Mouse (Mus musculus) kidney, embryonic 16.5 days (tissue): ENCODE data around the gene Fzr1. TPM values are rescaled to one million over a fixed set of nuclear protein-coding genes. Genes with fewer than 3 reads are reported as not detected.

Experiments
- ATAC-seq: fragments of 200-750 bp; cut with Nextera tagmentation; 2 replicates; pipeline ENCODE4 v1.8.0; 2017; ENCODE audit warnings: moderate TSS enrichment; ENCODE audit not compliant: low FRiP score, low TSS enrichment
- H3K27ac ChIP-seq: fragments of 300-500 bp; sonication (generic); 2 replicates; pipeline ENCODE4 v1.5.1; 2014; ENCODE audit warnings: low read length
- H3K27me3 ChIP-seq: fragments of 300-500 bp; sonication (generic); 2 replicates; pipeline ENCODE4 v1.6.1; 2014; ENCODE audit warnings: low read length, control low read depth, mixed read lengths; ENCODE audit not compliant: insufficient read depth
- H3K36me3 ChIP-seq: fragments of 300-500 bp; sonication (generic); 2 replicates; pipeline ENCODE4 v1.6.1; 2014; ENCODE audit warnings: low read length, control low read depth, mixed read lengths; ENCODE audit not compliant: insufficient read depth
- H3K4me1 ChIP-seq: fragments of 300-500 bp; sonication (generic); 2 replicates; pipeline ENCODE4 v1.6.1; 2014; ENCODE audit warnings: low read length, control low read depth, mixed read lengths; ENCODE audit not compliant: insufficient read depth
- H3K4me2 ChIP-seq: fragments of 300-500 bp; sonication (generic); replicated peaks from 2 replicates; pipeline ENCODE4 v1.6.1; 2014; ENCODE audit warnings: low read depth, low read length
- H3K4me3 ChIP-seq: fragments of 300-500 bp; sonication (generic); 2 replicates; pipeline ENCODE4 v1.5.1; 2014; ENCODE audit warnings: mild to moderate bottlenecking, low read length
- H3K9ac ChIP-seq: fragments of 300-500 bp; sonication (generic); replicated peaks from 2 replicates; pipeline ENCODE4 v1.6.1; 2014; ENCODE audit warnings: low read length
- H3K9me3 ChIP-seq: fragments of 300-500 bp; sonication (generic); 2 replicates; pipeline ENCODE4 v1.6.1; 2016; ENCODE audit warnings: low read length, control low read depth
- WGBS: fragments of 180-500 bp; shearing (Covaris S2); extraction: QIAGEN DNeasy Blood & Tissue Kit; methylation state at CpG from one replicate; pipeline ENCODE4 v1.1.7; 2014; 5-methylcytosine and 5-hydroxymethylcytosine counted together
- polyA plus RNA-seq: library from polyadenylated mRNA; unstranded; fragments of >200 nt; fragmentation: Nextera tagmentation; extraction: Ambion mirVana; gene quantifications from 2 replicates; pipeline ENCODE4 v1.2.1, GENCODE M21; 2015

Fzr1 gene
- polyA plus RNA-seq, 1 experiment from 2014 or later, result 111 TPM

DNA sequence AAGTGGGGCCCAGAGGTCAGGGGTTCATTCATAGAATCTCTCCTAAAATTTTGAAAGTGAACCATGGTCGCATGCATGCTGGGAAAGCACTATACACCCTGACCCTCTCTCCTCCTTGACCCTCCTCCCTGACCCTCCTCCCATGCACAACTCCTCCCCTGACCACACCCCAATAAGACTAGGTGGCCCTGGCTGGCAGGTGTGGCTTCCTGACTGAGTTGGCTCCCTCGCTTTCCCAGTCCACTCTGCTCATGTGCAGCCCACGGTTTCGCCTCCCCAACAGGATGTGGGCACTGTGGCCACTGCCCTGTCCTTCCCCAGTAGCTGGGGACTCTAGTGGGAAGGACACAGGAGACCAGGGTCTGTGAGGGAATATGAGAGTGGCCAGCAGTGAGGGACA is 32.0 kb upstream of the Fzr1 start:
- WGBS, result 60% methylated on average over 4 of the region's 4 CpGs
- H3K27me3 ChIP-seq, result no peaks in the 10 kb centered on the region
- H3K36me3 ChIP-seq, result peaks cover 30% of the 10 kb centered on the region; the same call in 1 of the 2 replicates
- peak overlapping the region; percentile 32; the same call in 1 of the 2 replicates for H3K9ac ChIP-seq
- no peak for ATAC-seq
- peak overlapping the region; percentile 31 for H3K4me2 ChIP-seq
- no peaks in the 10 kb centered on the region for H3K9me3 ChIP-seq
- peak overlapping the region; percentile 11; the same call in 1 of the 2 replicates for H3K4me3 ChIP-seq
- peak overlapping the region; percentile 85 for H3K27ac ChIP-seq
- H3K4me1 ChIP-seq, result peaks cover 88% of the 10 kb centered on the region

DNA sequence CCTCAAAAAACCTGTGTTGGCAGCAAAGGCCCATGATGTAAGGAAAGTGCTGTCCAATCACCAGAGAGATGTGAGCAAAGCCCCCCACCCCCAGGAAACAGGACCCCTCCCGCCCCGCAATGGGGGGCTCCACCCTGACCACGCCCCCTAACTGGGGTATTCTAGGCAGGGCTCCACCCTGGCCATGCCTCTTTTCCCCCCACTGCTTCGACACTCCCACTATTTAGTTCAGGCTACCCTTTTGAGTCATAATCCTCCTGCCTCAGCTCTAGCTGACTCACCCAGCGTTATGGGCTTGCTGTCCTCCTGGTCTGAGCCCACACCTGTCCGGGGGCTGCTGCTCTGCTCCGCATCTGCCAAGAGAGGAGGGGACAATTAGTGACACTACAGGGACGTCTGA is 31.0 kb upstream of the Fzr1 start:
- Histone ChIP-seq H3K9me3 (no peaks in the 10 kb centered on the region), H3K36me3 (peaks cover 36% of the 10 kb centered on the region; the same call in 1 of the 2 replicates), H3K4me3 (peak overlapping the region; percentile 15; the same call in 1 of the 2 replicates), H3K4me1 (peaks cover 82% of the 10 kb centered on the region), H3K27me3 (no peaks in the 10 kb centered on the region), H3K4me2 (peak overlapping the region; percentile 31), H3K27ac (peak overlapping the region; percentile 85), H3K9ac (peak overlapping the region; percentile 6)
- ATAC-seq, result no peak; the same call in 1 of the 2 replicates
- 23% methylated on average over 8 of the region's 8 CpGs for WGBS

DNA sequence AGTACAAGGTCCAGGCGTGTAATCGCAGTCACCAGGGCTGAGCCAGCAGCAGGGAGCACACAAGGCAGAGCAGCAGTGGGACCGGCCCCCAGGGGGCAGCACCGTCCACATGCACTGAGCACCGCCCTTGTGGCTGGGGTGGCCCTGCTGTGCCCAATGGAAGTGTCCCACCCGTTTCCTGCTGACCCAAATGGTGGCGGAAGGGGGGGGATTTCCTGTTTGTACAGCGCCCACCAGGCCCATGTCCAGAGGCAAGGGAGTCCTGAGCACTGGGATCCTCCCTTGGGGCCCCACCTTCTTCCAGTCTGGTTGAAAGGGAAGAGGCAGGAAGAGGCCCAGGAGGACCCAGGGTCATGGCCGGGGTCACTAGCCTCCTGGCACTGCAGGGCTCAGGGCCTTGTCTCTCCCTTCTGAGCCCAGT is 30.6 kb upstream of the Fzr1 start:
- no peak overlapping the region for H3K4me3 ChIP-seq
- H3K9me3 ChIP-seq, result no peaks in the 10 kb centered on the region
- H3K4me2 ChIP-seq, result peak overlapping the region; percentile 31
- peak overlapping the region; percentile 85 for H3K27ac ChIP-seq
- peak overlapping the region; percentile 6; the same call in 1 of the 2 replicates for H3K9ac ChIP-seq
- ATAC-seq, result peak; percentile 56
- no peaks in the 10 kb centered on the region for H3K27me3 ChIP-seq
- peaks cover 82% of the 10 kb centered on the region for H3K4me1 ChIP-seq
- H3K36me3 ChIP-seq, result peaks cover 37% of the 10 kb centered on the region; the same call in 1 of the 2 replicates
- WGBS, result 21% methylated on average over 9 of the region's 9 CpGs

DNA sequence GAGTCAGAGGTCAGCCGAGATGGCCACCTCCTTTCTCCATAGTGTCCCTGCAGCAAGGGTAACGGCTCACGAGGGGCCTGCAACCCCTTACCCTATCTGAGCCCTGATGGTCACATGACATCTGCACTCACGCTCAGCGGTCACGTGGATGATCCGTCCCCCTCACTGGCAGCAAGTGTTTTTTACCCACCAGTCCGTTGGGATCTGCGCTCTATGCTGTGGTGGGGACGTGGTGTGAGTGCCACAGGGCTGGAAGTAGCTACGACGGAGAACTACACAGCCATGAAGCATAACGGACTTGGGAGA is 30.1 kb upstream of the Fzr1 start:
- H3K9ac ChIP-seq, result peak overlapping the region; percentile 23; the same call in 1 of the 2 replicates
- H3K4me3 ChIP-seq, result no peak overlapping the region
- peak overlapping the region; percentile 85; the same call in 1 of the 2 replicates for H3K27ac ChIP-seq
- peaks cover 37% of the 10 kb centered on the region; the same call in 1 of the 2 replicates for H3K36me3 ChIP-seq
- WGBS, result 56% methylated on average over 13 of the region's 13 CpGs
- no peak for ATAC-seq
- H3K9me3 ChIP-seq, result no peaks in the 10 kb centered on the region
- peaks cover 80% of the 10 kb centered on the region for H3K4me1 ChIP-seq
- H3K4me2 ChIP-seq, result no peak overlapping the region
- H3K27me3 ChIP-seq, result no peaks in the 10 kb centered on the region

DNA sequence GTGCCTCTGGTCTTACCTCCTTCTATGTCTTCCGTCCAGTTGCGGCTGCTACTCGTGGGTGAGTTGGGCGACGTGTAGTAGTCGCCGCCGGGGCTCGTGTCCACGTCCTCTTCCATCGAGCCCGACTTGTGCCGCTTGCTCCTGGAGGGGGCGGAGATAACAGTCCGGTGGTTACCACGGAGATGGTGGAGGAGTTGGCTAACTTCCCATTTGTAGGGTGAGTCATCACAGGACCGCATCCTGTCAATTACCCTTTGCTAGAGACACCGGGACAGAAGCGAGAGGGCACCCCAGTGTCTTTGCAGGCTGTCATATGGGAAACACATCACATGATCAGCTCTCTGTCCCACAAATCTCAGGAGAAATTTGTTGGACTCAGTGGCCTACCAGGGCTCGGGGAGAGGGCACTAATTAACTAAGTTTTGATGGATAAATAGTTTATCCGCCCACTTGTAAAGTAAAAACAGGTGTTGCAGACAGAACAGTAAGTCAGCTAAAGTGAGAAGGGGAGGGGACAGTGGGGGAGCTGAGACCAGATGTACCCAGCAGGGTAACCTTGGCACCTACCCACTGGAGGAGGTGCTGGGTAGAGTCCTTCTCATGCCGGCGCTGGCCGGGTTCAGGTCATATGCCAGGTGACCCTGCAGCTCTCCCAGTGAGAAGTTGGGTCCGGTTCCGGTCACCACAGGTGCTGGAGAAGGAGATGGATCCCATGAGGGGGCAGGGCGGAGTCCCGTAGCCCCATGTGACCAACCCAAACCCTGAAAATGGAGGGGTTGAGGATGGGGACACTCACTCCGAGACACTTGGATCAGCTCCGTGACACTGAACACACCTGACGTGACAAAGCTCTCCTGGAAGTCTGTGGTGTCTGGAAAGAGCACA is 29.5 kb upstream of the Fzr1 start:
- WGBS, result 27% methylated on average over 31 of the region's 31 CpGs
- no peak for ATAC-seq

DNA sequence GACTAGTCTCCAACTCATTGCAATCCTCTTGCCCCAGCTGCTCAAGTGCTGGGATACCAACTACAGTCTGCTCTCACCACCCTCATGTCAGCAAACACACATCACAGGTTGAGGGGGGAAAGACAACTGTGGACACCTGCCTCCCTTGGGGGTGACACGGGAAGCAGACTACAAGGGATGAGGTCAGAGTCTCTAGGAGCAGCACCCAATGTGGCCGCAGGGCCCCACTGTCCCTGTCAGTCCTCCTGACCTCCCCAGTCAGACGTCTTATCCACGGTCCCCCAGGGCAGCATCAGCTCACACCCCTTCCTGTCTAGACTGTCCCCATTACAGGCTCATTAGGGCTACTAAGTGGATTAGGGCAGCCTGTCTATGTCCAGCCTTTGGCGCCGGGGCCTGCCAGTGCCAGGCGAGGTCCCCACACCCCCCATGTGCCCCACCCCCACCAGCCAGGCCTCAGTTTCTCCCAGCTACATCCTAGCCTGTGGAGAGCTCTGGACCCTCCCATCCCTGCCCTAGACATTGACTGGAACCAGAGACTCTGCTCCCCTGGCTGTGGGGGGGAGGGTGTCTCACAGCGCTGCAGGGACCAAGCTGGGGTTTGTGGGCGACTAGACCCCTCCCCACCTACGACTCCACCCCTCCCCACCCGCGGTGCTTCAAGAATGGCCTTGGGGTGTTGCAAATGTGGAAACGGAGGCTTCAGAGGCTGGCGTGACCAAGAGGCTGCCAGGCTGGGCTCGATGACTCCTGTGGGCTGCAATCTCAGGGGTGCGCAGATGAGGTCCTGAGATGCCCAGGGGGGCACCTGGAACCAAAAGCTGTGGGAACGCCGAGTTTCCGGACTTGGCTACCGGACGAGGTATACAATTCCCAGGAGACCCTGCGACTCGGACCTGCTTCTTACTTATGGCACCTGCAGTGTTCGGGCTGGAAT is 28.5 kb upstream of the Fzr1 start:
- Histone ChIP-seq H3K4me2 (peak overlapping the region; percentile 37), H3K9me3 (no peaks in the 10 kb centered on the region), H3K4me1 (peaks cover 80% of the 10 kb centered on the region), H3K4me3 (peak overlapping the region; percentile 22), H3K27me3 (no peaks in the 10 kb centered on the region), H3K9ac (peak overlapping the region; percentile 29; the same call in 1 of the 2 replicates), H3K36me3 (peaks cover 31% of the 10 kb centered on the region; the same call in 1 of the 2 replicates), H3K27ac (no peak overlapping the region)
- ATAC-seq, result no peak
- WGBS, result 46% methylated on average over 24 of the region's 24 CpGs

More for the DNA sequence above, 29.5 kb upstream of the Fzr1 start:
- H3K4me1 ChIP-seq, result peaks cover 80% of the 10 kb centered on the region
- peak overlapping the region; percentile 29; the same call in 1 of the 2 replicates for H3K9ac ChIP-seq
- peak overlapping the region; percentile 61 for H3K27ac ChIP-seq
- peak overlapping the region; percentile 22 for H3K4me3 ChIP-seq
- H3K27me3 ChIP-seq, result no peaks in the 10 kb centered on the region
- H3K36me3 ChIP-seq, result peaks cover 35% of the 10 kb centered on the region; the same call in 1 of the 2 replicates
- H3K4me2 ChIP-seq, result peak overlapping the region; percentile 37
- no peaks in the 10 kb centered on the region for H3K9me3 ChIP-seq

DNA sequence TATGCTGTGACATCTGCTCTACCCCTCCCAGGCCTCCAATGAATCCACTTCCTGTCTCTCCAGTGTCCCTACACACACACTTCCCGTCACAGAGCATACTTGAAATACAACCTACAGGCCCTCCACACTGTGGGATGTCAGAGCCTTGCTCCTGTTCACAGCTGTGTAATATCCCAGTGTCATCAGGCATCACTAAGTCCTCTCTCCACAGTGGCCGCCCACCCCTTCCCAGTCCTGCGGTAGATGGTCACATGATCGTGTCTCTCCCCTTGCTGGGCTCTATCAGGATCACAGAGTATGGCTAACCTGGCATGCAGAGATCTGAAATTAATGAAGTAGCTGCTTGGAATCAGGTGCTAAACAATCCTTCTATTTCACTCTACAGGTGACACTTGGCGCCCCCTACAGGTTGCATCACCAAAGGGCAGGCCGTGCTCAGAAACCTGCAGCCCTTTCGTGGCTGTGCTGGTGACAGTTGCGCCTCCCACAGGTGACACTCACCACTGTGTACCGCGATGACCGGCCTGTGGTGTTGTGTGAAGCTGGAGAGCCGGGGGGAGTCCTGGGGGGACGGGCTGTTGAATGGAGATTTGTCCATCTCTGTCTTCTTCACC is 27.4 kb upstream of the Fzr1 start:
- 52% methylated on average over 13 of the region's 13 CpGs for WGBS
- peak overlapping the region; percentile 4; the same call in 1 of the 2 replicates for H3K27ac ChIP-seq
- peaks cover 79% of the 10 kb centered on the region for H3K4me1 ChIP-seq
- no peak overlapping the region for H3K4me3 ChIP-seq
- no peak for ATAC-seq
- no peak overlapping the region for H3K4me2 ChIP-seq
- H3K9ac ChIP-seq, result no peak overlapping the region
- no peaks in the 10 kb centered on the region for H3K9me3 ChIP-seq
- H3K27me3 ChIP-seq, result no peaks in the 10 kb centered on the region
- H3K36me3 ChIP-seq, result peaks cover 33% of the 10 kb centered on the region; the same call in 1 of the 2 replicates

DNA sequence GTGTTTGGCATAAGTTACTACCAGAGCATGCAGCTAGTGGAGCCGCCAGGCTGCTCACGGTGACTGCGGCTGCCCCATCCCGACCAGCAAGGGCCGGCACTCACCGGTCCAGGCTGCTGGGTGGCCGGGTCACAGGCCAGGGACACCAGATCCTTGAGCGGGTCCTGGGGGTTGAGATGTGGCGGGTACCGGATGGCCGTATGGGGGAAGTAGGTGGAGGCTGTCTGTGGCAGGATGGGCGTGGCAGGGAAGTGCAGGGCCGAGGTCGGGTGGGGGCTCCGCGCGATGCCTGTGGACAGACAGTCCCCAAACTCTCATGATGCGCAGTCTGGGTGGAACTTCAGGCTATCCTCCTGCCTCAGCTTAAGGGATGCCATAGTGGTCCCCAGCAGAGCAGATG is 26.4 kb upstream of the Fzr1 start:
- Histone ChIP-seq H3K4me3 (no peak overlapping the region), H3K27me3 (no peaks in the 10 kb centered on the region), H3K36me3 (peaks cover 42% of the 10 kb centered on the region; the same call in 1 of the 2 replicates), H3K9ac (0 out of 2 replicates have a peak overlapping the region, but pooled peaks have one; percentile 39), H3K9me3 (no peaks in the 10 kb centered on the region), H3K4me1 (peaks cover 73% of the 10 kb centered on the region), H3K27ac (peak overlapping the region; percentile 28; the same call in 1 of the 2 replicates), H3K4me2 (no peak overlapping the region)
- ATAC-seq, result no peak
- WGBS, result 44% methylated on average over 18 of the region's 18 CpGs

DNA sequence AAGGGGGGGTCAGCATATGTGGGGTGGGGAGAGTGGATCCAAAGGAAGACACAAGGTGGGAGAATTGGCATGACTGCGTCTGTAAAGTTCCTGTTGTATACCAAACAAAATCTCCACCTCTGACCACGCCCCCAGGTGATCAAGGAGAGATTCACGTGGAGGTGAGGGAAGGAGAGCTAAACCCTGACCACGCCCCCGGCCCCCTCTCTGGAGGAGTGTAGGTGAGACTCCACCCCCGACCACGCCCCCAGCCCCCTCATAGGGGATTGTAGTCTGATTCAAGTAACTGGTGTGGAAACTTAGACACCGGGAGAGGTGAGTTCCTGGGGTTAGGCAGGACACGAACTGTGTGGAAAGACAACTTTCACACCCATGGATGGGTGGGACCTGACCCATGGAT is 25.8 kb upstream of the Fzr1 start:
- Histone ChIP-seq H3K36me3 (peaks cover 48% of the 10 kb centered on the region; the same call in 1 of the 2 replicates), H3K4me2 (no peak overlapping the region), H3K27ac (no peak overlapping the region; the same call in 1 of the 2 replicates), H3K4me1 (peaks cover 66% of the 10 kb centered on the region), H3K4me3 (no peak overlapping the region), H3K9me3 (no peaks in the 10 kb centered on the region), H3K9ac (no peak overlapping the region), H3K27me3 (no peaks in the 10 kb centered on the region)
- 30% methylated on average over 9 of the region's 9 CpGs for WGBS
- ATAC-seq, result no peak
